Mouse (Mus musculus): ENCODE data around the gene Pbld2. TPM values are rescaled to one million over a fixed set of nuclear protein-coding genes. Genes with fewer than 3 reads are reported as not detected.

Gene Pbld2
- polyA plus RNA-seq, 1 experiment from 2014 or later: 3.4 TPM

- Histone ChIP-seq H3K4me3 (replicated peaks) (no peak overlapping the region), H3K27me3 (no peaks in the 10 kb centered on the region), H3K27ac (replicated peaks) (no peak overlapping the region), H3K4me2 (no peak overlapping the region), H3K36me3 (replicated peaks) (peaks cover 7% of the 10 kb centered on the region; the same call in 1 of the 2 replicates), H3K4me1 (replicated peaks) (peaks cover 13% of the 10 kb centered on the region; the same call in 1 of the 2 replicates), H3K9ac (no peak overlapping the region), H3K9me3 (replicated peaks) (no peaks in the 10 kb centered on the region)
- ATAC-seq (ENCODE audit: insufficient read depth): no peak
- 79% methylated on average over 9 of the region's 9 CpGs for WGBS (ENCODE audit: insufficient replicate concordance)
These were observed 19.6 kb upstream of the Pbld2 start for GRCm38 (mm10) chr10:63004556-63004955.

- no peak for ATAC-seq (ENCODE audit: insufficient read depth)
- no peak overlapping the region for H3K4me3 ChIP-seq (replicated peaks)
- no peak overlapping the region for H3K4me2 ChIP-seq
- WGBS (ENCODE audit: insufficient replicate concordance): 69% methylated on average over 3 of the region's 3 CpGs
- H3K9me3 ChIP-seq (replicated peaks): no peaks in the 10 kb centered on the region
- no peak overlapping the region for H3K27ac ChIP-seq (replicated peaks)
- H3K36me3 ChIP-seq (replicated peaks): peaks cover 42% of the 10 kb centered on the region
- H3K4me1 ChIP-seq (replicated peaks): peaks cover 5% of the 10 kb centered on the region; the same call in 1 of the 2 replicates
- no peaks in the 10 kb centered on the region for H3K27me3 ChIP-seq
- H3K9ac ChIP-seq: no peak overlapping the region
These were observed 15.9 kb upstream of the Pbld2 start for GRCm38 (mm10) chr10:63008193-63008592.

GRCm38 (mm10) chr10:63010268-63010667, 13.8 kb upstream of the Pbld2 start:
- ATAC-seq (ENCODE audit: insufficient read depth): no peak

GRCm38 (mm10) chr10:63011556-63011955, 12.6 kb upstream of the Pbld2 start:
- Histone ChIP-seq H3K9me3 (replicated peaks) (no peaks in the 10 kb centered on the region), H3K27me3 (no peaks in the 10 kb centered on the region), H3K36me3 (replicated peaks) (peaks cover 66% of the 10 kb centered on the region), H3K4me3 (replicated peaks) (no peak overlapping the region), H3K9ac (no peak overlapping the region), H3K27ac (replicated peaks) (no peak overlapping the region), H3K4me2 (no peak overlapping the region), H3K4me1 (replicated peaks) (peaks cover 5% of the 10 kb centered on the region; the same call in 1 of the 2 replicates)
- 80% methylated on average over 6 of the region's 6 CpGs for WGBS (ENCODE audit: insufficient replicate concordance)
- no peak for ATAC-seq (ENCODE audit: insufficient read depth)

More at GRCm38 (mm10) chr10:63010268-63010667, 13.8 kb upstream of the Pbld2 start:
- no peak overlapping the region for H3K4me3 ChIP-seq (replicated peaks)
- H3K36me3 ChIP-seq (replicated peaks): peaks cover 54% of the 10 kb centered on the region
- no peak overlapping the region for H3K4me2 ChIP-seq
- H3K4me1 ChIP-seq (replicated peaks): peaks cover 5% of the 10 kb centered on the region; the same call in 1 of the 2 replicates
- no peaks in the 10 kb centered on the region for H3K27me3 ChIP-seq
- no peak overlapping the region for H3K9ac ChIP-seq
- no peaks in the 10 kb centered on the region for H3K9me3 ChIP-seq (replicated peaks)
- H3K27ac ChIP-seq (replicated peaks): no peak overlapping the region
- WGBS (ENCODE audit: insufficient replicate concordance): 31% methylated on average over 4 of the region's 4 CpGs

- Histone ChIP-seq H3K36me3 (replicated peaks) (peaks cover 80% of the 10 kb centered on the region), H3K27ac (replicated peaks) (no peak overlapping the region), H3K4me1 (replicated peaks) (peaks cover 5% of the 10 kb centered on the region; the same call in 1 of the 2 replicates), H3K27me3 (no peaks in the 10 kb centered on the region), H3K9ac (no peak overlapping the region), H3K4me3 (replicated peaks) (no peak overlapping the region), H3K4me2 (no peak overlapping the region), H3K9me3 (replicated peaks) (no peaks in the 10 kb centered on the region)
- ATAC-seq (ENCODE audit: insufficient read depth): no peak
- WGBS (ENCODE audit: insufficient replicate concordance): 40% methylated on average over 3 of the region's 3 CpGs
These were observed 10.6 kb upstream of the Pbld2 start for GRCm38 (mm10) chr10:63013476-63013875.

DNA sequence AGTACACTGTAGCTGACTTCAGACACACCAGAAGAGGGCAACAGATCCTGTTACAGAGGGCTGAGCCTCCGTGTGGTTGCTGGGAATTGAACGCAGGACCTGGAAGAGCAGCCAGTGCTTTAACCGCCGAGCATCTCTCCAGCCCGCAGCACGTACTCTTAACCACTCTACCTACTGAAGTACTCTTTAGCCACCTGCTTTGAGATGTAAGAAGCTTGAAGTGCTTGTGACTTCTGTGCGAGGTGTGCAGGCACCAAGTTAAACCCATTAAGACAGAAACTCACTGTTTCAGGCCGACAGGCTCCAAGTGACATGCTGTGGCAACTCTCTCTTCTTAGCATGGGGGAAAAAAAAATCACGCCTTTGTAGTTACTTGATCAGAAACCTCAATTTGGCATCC, 9.9 kb upstream of the Pbld2 start:
- Histone ChIP-seq H3K27me3 (no peaks in the 10 kb centered on the region), H3K9ac (no peak overlapping the region), H3K4me2 (no peak overlapping the region), H3K27ac (replicated peaks) (no peak overlapping the region), H3K4me1 (replicated peaks) (peaks cover 5% of the 10 kb centered on the region; the same call in 1 of the 2 replicates), H3K4me3 (replicated peaks) (no peak overlapping the region), H3K36me3 (replicated peaks) (peaks cover 79% of the 10 kb centered on the region), H3K9me3 (replicated peaks) (no peaks in the 10 kb centered on the region)
- no peak for ATAC-seq (ENCODE audit: insufficient read depth)
- WGBS (ENCODE audit: insufficient replicate concordance): 86% methylated on average over 9 of the region's 9 CpGs

DNA sequence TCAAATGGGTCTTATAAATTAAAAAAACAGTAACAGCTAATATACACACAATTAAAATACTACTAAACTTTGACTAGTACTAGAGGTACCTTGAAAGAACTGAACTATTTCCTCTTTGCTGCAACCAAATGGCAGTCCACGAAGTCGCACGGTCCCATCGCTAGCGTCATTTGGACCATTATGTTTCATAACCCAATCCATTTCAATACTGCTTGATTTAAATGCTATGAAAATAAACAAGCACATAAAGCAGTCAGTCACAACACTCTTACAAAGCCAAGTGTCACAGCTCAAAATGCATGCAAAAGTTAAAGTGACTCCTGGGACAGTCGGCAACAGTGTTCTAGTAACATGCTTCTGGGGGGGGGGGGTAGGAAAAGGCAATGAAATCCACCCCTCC, 4.8 kb upstream of the Pbld2 start:
- WGBS (ENCODE audit: insufficient replicate concordance): 88% methylated on average over 6 of the region's 6 CpGs

GRCm38 (mm10) chr10:63021702-63022101, 2.4 kb upstream of the Pbld2 start:
- ATAC-seq (ENCODE audit: insufficient read depth): no peak
- H3K4me3 ChIP-seq (replicated peaks): peak overlapping the region; percentile 97

More for the DNA sequence above, 4.8 kb upstream of the Pbld2 start:
- H3K27ac ChIP-seq (replicated peaks): no peak overlapping the region
- H3K4me3 ChIP-seq (replicated peaks): no peak overlapping the region
- H3K27me3 ChIP-seq: no peaks in the 10 kb centered on the region
- no peak for ATAC-seq (ENCODE audit: insufficient read depth)
- H3K9ac ChIP-seq: no peak overlapping the region
- H3K4me2 ChIP-seq: no peak overlapping the region
- peaks cover 34% of the 10 kb centered on the region for H3K36me3 ChIP-seq (replicated peaks)
- no peaks in the 10 kb centered on the region for H3K9me3 ChIP-seq (replicated peaks)
- peaks cover 26% of the 10 kb centered on the region for H3K4me1 ChIP-seq (replicated peaks)

DNA sequence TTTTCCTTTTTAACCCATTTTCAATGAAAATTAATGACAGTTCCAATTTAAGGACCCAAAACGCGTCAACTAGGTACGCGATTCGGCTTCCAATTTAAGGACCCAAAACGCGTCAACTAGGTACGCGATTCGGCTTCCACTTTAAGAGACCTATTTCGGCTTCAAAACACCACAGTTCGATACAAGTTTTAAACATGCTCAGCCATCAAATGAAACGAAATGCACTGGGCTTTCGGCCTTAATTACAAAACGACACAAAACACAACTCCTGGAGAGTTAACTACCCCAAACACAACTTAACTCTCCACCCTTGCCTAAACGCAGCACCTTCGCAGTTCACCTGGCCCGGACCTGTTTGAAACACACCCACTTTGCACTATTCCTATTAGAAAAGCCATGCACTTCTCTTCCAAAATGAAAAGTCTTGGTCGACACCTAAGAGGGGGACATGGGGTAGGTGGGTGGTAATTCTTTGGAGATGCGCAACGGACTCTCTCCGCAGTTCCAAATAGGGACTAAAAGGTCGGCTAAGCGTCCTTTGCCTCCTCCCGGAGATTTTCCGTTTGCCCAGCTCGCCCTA, 1.5 kb upstream of the Pbld2 start:
- Histone ChIP-seq H3K4me3 (replicated peaks) (peak overlapping the region; percentile 97), H3K9me3 (replicated peaks) (no peaks in the 10 kb centered on the region), H3K27ac (replicated peaks) (peak overlapping the region; percentile 97), H3K9ac (peak overlapping the region; percentile 97), H3K4me1 (replicated peaks) (peaks cover 40% of the 10 kb centered on the region), H3K4me2 (peak overlapping the region; percentile 93), H3K27me3 (no peaks in the 10 kb centered on the region), H3K36me3 (replicated peaks) (peaks cover 7% of the 10 kb centered on the region)
- no peak for ATAC-seq (ENCODE audit: insufficient read depth)
- WGBS (ENCODE audit: insufficient replicate concordance): under 1% methylated on average over 27 of the region's 27 CpGs

More at GRCm38 (mm10) chr10:63021702-63022101, 2.4 kb upstream of the Pbld2 start:
- Histone ChIP-seq H3K9me3 (replicated peaks) (no peaks in the 10 kb centered on the region), H3K9ac (peak overlapping the region; percentile 97; the same call in 1 of the 2 replicates), H3K27ac (replicated peaks) (no peak overlapping the region), H3K4me2 (peak overlapping the region; percentile 93), H3K4me1 (replicated peaks) (peaks cover 40% of the 10 kb centered on the region), H3K27me3 (no peaks in the 10 kb centered on the region), H3K36me3 (replicated peaks) (peaks cover 15% of the 10 kb centered on the region)
- WGBS (ENCODE audit: insufficient replicate concordance): 17% methylated on average over 4 of the region's 4 CpGs

GRCm38 (mm10) chr10:63023121-63023748, 880 bp upstream of the Pbld2 start:
- Histone ChIP-seq H3K4me1 (replicated peaks) (peaks cover 40% of the 10 kb centered on the region), H3K9ac (peak overlapping the region; percentile 97), H3K4me3 (replicated peaks) (peak overlapping the region; percentile 97), H3K4me2 (peak overlapping the region; percentile 93), H3K36me3 (replicated peaks) (0 out of 2 replicates have a peak, but pooled peaks cover 2% of the 10 kb centered on the region), H3K9me3 (replicated peaks) (no peaks in the 10 kb centered on the region), H3K27ac (replicated peaks) (peak overlapping the region; percentile 97), H3K27me3 (no peaks in the 10 kb centered on the region)
- under 1% methylated on average over 68 of the region's 68 CpGs for WGBS (ENCODE audit: insufficient replicate concordance)
- ATAC-seq (ENCODE audit: insufficient read depth): peak; percentile 27

DNA sequence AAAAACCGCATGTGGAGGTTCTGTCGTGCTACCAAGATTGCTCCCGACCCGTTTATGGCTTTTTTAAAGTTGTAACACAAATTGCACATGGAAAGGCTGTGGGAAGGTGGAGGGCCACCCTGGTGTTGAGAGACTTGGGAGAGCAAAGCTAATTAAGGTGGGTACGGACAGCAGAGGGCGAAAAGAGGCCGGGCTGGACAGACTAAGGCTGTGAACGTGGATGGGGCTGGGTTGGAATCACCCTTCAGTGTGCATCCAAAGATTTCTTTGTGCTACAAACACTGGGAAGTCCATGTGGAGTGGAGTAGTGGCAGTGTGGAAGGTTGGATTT, 430 bp downstream of the Pbld2 start:
- H3K4me1 ChIP-seq (replicated peaks): peaks cover 40% of the 10 kb centered on the region
- H3K27ac ChIP-seq (replicated peaks): peak overlapping the region; percentile 97
- H3K9ac ChIP-seq: peak overlapping the region; percentile 97
- H3K4me2 ChIP-seq: peak overlapping the region; percentile 93
- H3K9me3 ChIP-seq (replicated peaks): no peaks in the 10 kb centered on the region
- WGBS (ENCODE audit: insufficient replicate concordance): 0% methylated on average over 8 of the region's 8 CpGs
- ATAC-seq (ENCODE audit: insufficient read depth): no peak
- H3K4me3 ChIP-seq (replicated peaks): peak overlapping the region; percentile 97
- H3K27me3 ChIP-seq: no peaks in the 10 kb centered on the region
- no peaks in the 10 kb centered on the region for H3K36me3 ChIP-seq (replicated peaks)

All from liver, embryonic 15.5 days (tissue).